10 mouse cellular contexts compared by ENCODE assay signal in the genomic region with DNA sequence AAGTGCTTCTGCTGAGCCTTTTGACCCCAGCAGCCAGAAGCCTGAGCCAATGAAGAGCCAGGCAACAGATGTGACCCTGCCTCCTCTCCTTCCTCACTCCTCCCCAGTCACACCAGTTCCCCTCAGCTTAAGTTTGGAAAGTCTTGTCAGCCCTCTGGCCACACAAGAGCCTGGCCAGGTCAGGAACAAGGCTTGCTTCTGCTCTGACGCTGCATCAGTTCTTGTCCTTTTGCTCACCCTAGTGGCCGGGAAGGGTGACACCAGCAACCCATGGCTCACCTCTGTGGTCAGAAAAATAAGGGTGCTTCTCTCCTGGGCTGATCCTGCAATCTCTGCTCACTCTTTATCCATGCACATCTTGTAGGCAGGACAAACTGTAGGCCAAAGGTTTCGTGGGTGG. TPM values are rescaled to one million over a fixed set of nuclear protein-coding genes. Genes with fewer than 3 reads are reported as not detected.
DNase-seq lines count a peak whose midpoint lies in the region; ATAC-seq and TF ChIP-seq lines count a peak whose summit lies in the region.
"Had no signal": no experiment of that assay in that cellular context is flagged by ENCODE, and none has a peak within 500 bp of the region (broad histone marks: within the 10 kb centered on the region; RNA-seq: fewer than 3 reads in every experiment).

No protein-coding gene starts in this region.

- ATAC-seq in liver, embryonic 12.5 days = 0 out of 2 replicates have a peak, but pooled peaks have one; percentile 27

- no peaks in the 10 kb centered on the region; the same call in 1 of the 2 replicates for H3K27me3 ChIP-seq in cerebellum, adult 2 months (ENCODE audit: control insufficient read depth, insufficient read depth, low read length)
- peaks cover 31% of the 10 kb centered on the region for H3K27me3 ChIP-seq in liver, embryonic 12.5 days (replicated peaks)
- H3K27me3 ChIP-seq: hindbrain, embryonic 15.5 days had no signal

- no peak overlapping the region for H3K27ac ChIP-seq in cerebellum, adult 2 months (ENCODE audit: insufficient read depth, low read length)
- H3K27ac ChIP-seq in liver, embryonic 12.5 days = no peak overlapping the region
- H3K27ac ChIP-seq: hindbrain, embryonic 15.5 days had no signal

- TF ChIP-seq CTCF in cerebellum, adult 2 months (IDR thresholded peaks at IDR 0.05; ENCODE audit: borderline replicate concordance, insufficient read depth, low read depth, low read length) = peak; percentile 80

- no peaks in the 10 kb centered on the region for H3K4me1 ChIP-seq in cerebellum, adult 2 months (ENCODE audit: control insufficient read depth, insufficient read depth, low read length)
- peaks cover 8% of the 10 kb centered on the region; the same call in 1 of the 2 replicates for H3K4me1 ChIP-seq in liver, embryonic 12.5 days
- H3K4me1 ChIP-seq: hindbrain, embryonic 15.5 days had no signal

- no peaks in the 10 kb centered on the region for H3K36me3 ChIP-seq in liver, embryonic 12.5 days
- H3K36me3 ChIP-seq: hindbrain, embryonic 15.5 days had no signal

- 13% methylated on average over 3 of the region's 3 CpGs for WGBS in cerebellum, adult 2 months
- 7% methylated on average over 3 of the region's 3 CpGs for WGBS in liver, embryonic 12.5 days (ENCODE audit: insufficient replicate concordance)

- no peak for TF ChIP-seq POLR2A in cerebellum, adult 2 months (IDR thresholded peaks at IDR 0.05; ENCODE audit: borderline replicate concordance, insufficient read depth, low read length)

- H3K4me3 ChIP-seq in cerebellum, adult 2 months (replicated peaks; ENCODE audit: insufficient read depth, low read depth, low read length) = no peak overlapping the region
- no peak overlapping the region for H3K4me3 ChIP-seq in liver, embryonic 12.5 days
- H3K4me3 ChIP-seq: hindbrain, embryonic 15.5 days had no signal

- no peak overlapping the region for H3K4me2 ChIP-seq in liver, embryonic 12.5 days
- H3K4me2 ChIP-seq: hindbrain, embryonic 15.5 days had no signal

- no peak overlapping the region for H3K9ac ChIP-seq in liver, embryonic 12.5 days
- H3K9ac ChIP-seq: hindbrain, embryonic 15.5 days had no signal

- no peaks in the 10 kb centered on the region for H3K9me3 ChIP-seq in liver, embryonic 12.5 days (replicated peaks)
- H3K9me3 ChIP-seq: hindbrain, embryonic 15.5 days had no signal

- intact Hi-C loops in heart, postnatal 14 days (cut with DNase I) = loop anchor here (1.0 to 10.0 kb wide), 2 partner anchors 103 to 416 kb away; no protein-coding TSS in a partner anchor

- DNase-seq in cerebellum, adult 2 months = peak in 1 of 2 experiments; percentile 33
- DNase-seq in cerebellum, adult 11-12 months = no peak
- peak; percentile 67 for DNase-seq in 3134 (ENCODE audit: extremely low read depth, insufficient read length, low spot score)
- peak; percentile 69 to 81 for DNase-seq in adrenal gland, postnatal 36 days
- peak; percentile 48 to 67 for DNase-seq in heart, postnatal 14 days
- peak; percentile 59 for DNase-seq in retina, adult 2 months (ENCODE audit: low read depth, low spot score)
- DNase-seq in frontal cortex, postnatal 36 days (ENCODE audit: low spot score in 2 of 2) = no peak

RNA-seq across cellular contexts. Expression of a gene that starts 23.5 kb away (rescaled TPM):
- 103 and 109 TPM in 2 replicates for polyA plus RNA-seq in cerebellum, adult 2 months (2012; rRNA removed)
- 10 to 100 TPM; 74.0 to 98.3 TPM for total RNA-seq in adrenal gland, postnatal 36 days (2021)
- 10 to 100 TPM; 43.1 to 45.9 TPM for total RNA-seq in heart, postnatal 14 days (2021)
- 29.7 and 30.3 TPM in 2 replicates for polyA plus RNA-seq in liver, embryonic 12.5 days (2016; fragmentation: Nextera tagmentation; extraction: Ambion mirVana)

RNA-seq across cellular contexts. Expression of a gene that starts 34.9 kb away (rescaled TPM):
- polyA plus RNA-seq in cerebellum, adult 2 months (2012; rRNA removed) = 428 and 462 TPM in 2 replicates
- 10 to 100 TPM in 1 of 2 experiments, 1 to 10 TPM in 1; 8.0 to 12.5 TPM for total RNA-seq in adrenal gland, postnatal 36 days (2021)
- total RNA-seq in heart, postnatal 14 days (2021) = 10 to 100 TPM; 17.9 to 19.0 TPM
- polyA plus RNA-seq in liver, embryonic 12.5 days (2016; fragmentation: Nextera tagmentation; extraction: Ambion mirVana) = 0.94 and 1.7 TPM in 2 replicates

RNA-seq across cellular contexts. Expression of a gene that starts 41.4 kb away (rescaled TPM):
- polyA plus RNA-seq in cerebellum, adult 2 months (2012; rRNA removed) = 0.87 and 2.1 TPM in 2 replicates
- not detected for total RNA-seq in adrenal gland, postnatal 36 days (2021)
- 10 to 100 TPM in 1 of 2 experiments, not detected in 1; 14.8 TPM for total RNA-seq in heart, postnatal 14 days (2021)
- 2.1 and 3.2 TPM in 2 replicates for polyA plus RNA-seq in liver, embryonic 12.5 days (2016; fragmentation: Nextera tagmentation; extraction: Ambion mirVana)

RNA-seq across cellular contexts. Expression of a gene that starts 47.3 kb away (rescaled TPM):
- polyA plus RNA-seq in cerebellum, adult 2 months (2012; rRNA removed) = not detected in 2 replicates
- not detected for total RNA-seq in adrenal gland, postnatal 36 days (2021)
- total RNA-seq in heart, postnatal 14 days (2021) = not detected
- polyA plus RNA-seq in liver, embryonic 12.5 days (2016; fragmentation: Nextera tagmentation; extraction: Ambion mirVana) = not detected in 2 replicates
- polyA plus RNA-seq: hindbrain, embryonic 15.5 days had no signal

RNA-seq across cellular contexts. Expression of a gene that starts 52.5 kb away (rescaled TPM):
- polyA plus RNA-seq in cerebellum, adult 2 months (2012; rRNA removed) = not detected in 2 replicates
- not detected for total RNA-seq in adrenal gland, postnatal 36 days (2021)
- not detected for total RNA-seq in heart, postnatal 14 days (2021)
- polyA plus RNA-seq in liver, embryonic 12.5 days (2016; fragmentation: Nextera tagmentation; extraction: Ambion mirVana) = not detected in 2 replicates
- total RNA-seq: ES-E14 had no signal
- polyA plus RNA-seq: hindbrain, embryonic 15.5 days had no signal

Comparison
In these comparisons a context has a peak if more than half of its experiments do, and no peak if none do; other contexts are left out.
1. DNase-seq: peak in 3134 (single experiment), adrenal gland, postnatal 36 days (2 of 2), heart, postnatal 14 days (2 of 2) and retina, adult 2 months (single experiment); none in cerebellum, adult 11-12 months (single experiment) and frontal cortex, postnatal 36 days (0 of 2).